Mouse (Mus musculus) liver, embryonic 14.5 days (tissue): ENCODE data around the gene Abt1.

ENCODE experiments used
- CTCF ChIP-seq: IDR thresholded peaks from 2 replicates; pipeline ENCODE4 v1.5.1; 2016; ENCODE audit warnings: antibody characterized with exemption, low read depth, control low read depth
- EP300 ChIP-seq: IDR thresholded peaks from 2 replicates; pipeline ENCODE4 v1.6.1; 2016; ENCODE audit warnings: antibody characterized with exemption, low read depth

DNA sequence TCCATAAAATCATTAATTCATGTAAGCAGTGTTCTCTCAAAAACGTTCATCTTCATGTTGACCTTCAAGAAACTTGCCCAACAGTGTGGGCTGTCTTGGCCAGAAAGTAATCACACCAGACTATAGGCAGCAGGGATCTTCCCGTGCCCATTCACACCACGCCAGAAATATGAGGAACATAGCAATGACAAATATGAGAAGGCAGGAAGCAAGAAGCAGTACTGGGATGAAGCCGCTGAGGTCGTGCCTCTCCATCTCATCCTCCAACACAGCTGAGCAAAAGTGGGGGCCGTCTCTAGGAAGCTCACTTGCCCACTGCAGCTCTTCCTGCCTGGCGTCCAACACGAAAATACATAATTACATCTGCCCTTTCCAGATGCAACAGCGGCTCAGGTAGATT, 13.0 kb downstream of the Abt1 start:
- TF ChIP-seq CTCF (no peak), EP300 (no peak)
